Mouse (Mus musculus): Measurements from ENCODE around the gene Ebf1. TPM values are rescaled to one million over a fixed set of nuclear protein-coding genes. Genes with fewer than 3 reads are reported as not detected.

Ebf1 gene
- total and polyA plus RNA-seq, 3 experiments: 0.04 TPM; not detected in 2

DNA sequence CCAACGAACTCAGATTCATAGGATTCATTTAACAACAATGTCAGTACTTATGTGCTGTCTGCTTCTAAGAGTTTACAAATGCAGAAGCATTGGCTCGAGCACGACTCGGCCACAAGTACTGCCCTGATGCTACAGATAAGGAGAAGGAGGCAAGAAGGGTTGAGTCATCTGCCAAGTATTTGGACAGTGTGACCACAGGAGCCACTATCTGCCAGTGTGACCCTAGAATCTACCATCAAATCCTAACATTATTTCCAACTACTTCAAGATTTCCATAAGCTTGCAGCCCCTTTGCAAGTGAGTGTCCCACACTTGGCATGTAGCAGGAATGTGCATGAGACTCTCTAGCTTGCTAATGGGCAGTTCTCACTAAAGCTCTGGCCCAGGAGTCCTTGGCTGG lies 334.4 kb downstream of the Ebf1 start:
- Histone ChIP-seq H3K9ac (ENCODE audit: control insufficient read depth, low read depth, low read length, poor library complexity, severe bottlenecking) (no peak overlapping the region), H3K36me3 (ENCODE audit: control insufficient read depth in 1 of 2, insufficient read depth in 2 of 2, low read length in 2 of 2) (no peaks in the 10 kb centered on the region), H3K4me1 (ENCODE audit: control insufficient read depth in 1 of 2, insufficient read depth in 2 of 2, low read length in 2 of 2) (no peaks in the 10 kb centered on the region), H3K9me3 (replicated peaks; ENCODE audit: insufficient read depth, low read length) (no peaks in the 10 kb centered on the region), H3K27ac (ENCODE audit: control insufficient read depth, low read depth, low read length) (no peak overlapping the region), H3K27me3 (ENCODE audit: control insufficient read depth in 1 of 2, insufficient read depth in 2 of 2, low read length in 2 of 2) (no peaks in the 10 kb centered on the region), H3K79me2 (ENCODE audit: control insufficient read depth, insufficient read depth, low read length, poor library complexity) (no peaks in the 10 kb centered on the region), H3K4me3 (ENCODE audit: control insufficient read depth in 1 of 2, insufficient read depth in 1 of 2, low read depth in 2 of 2, low read length in 2 of 2) (no peak overlapping the region)
- DNase-seq (ENCODE audit: low read depth, low spot score): no peak
- TF ChIP-seq MAX (IDR thresholded peaks at IDR 0.05; ENCODE audit: low read length): no peak
- TF ChIP-seq TCF12 (IDR thresholded peaks at IDR 0.05; ENCODE audit: low read depth, low read length): no peak
- no peak for TF ChIP-seq CTCF (IDR thresholded peaks at IDR 0.05 in 2 of 3, conservative IDR thresholded peaks at IDR 0.05 in 1 of 3; ENCODE audit: control insufficient read depth in 1 of 3, insufficient read depth in 1 of 3, low read depth in 2 of 3, low read length in 3 of 3, poor library complexity in 1 of 3, severe bottlenecking in 1 of 3)
- TF ChIP-seq NRF1 (IDR thresholded peaks at IDR 0.05; ENCODE audit: insufficient read depth, low read depth, low read length, poor library complexity, severe bottlenecking): no peak
- no peak for TF ChIP-seq USF2 (IDR thresholded peaks at IDR 0.05; ENCODE audit: borderline replicate concordance in 1 of 2, insufficient read depth in 1 of 2, low read depth in 1 of 2, low read length in 2 of 2)
- no peak for TF ChIP-seq SMC3 (IDR thresholded peaks at IDR 0.05; ENCODE audit: low read depth, low read length)
- TF ChIP-seq EP300 (IDR thresholded peaks at IDR 0.05; ENCODE audit: low read depth in 1 of 2, low read length in 2 of 2): no peak
- TF ChIP-seq MAZ (IDR thresholded peaks at IDR 0.05; ENCODE audit: low read depth, low read length): no peak

GRCm38 (mm10) chr11:44953337-44953736 lies 336.2 kb downstream of the Ebf1 start:
- Histone ChIP-seq H3K36me3 (ENCODE audit: control insufficient read depth in 1 of 2, insufficient read depth in 2 of 2, low read length in 2 of 2) (no peaks in the 10 kb centered on the region), H3K27me3 (ENCODE audit: control insufficient read depth in 1 of 2, insufficient read depth in 2 of 2, low read length in 2 of 2) (no peaks in the 10 kb centered on the region), H3K79me2 (ENCODE audit: control insufficient read depth, insufficient read depth, low read length, poor library complexity) (no peaks in the 10 kb centered on the region), H3K27ac (ENCODE audit: control insufficient read depth, low read depth, low read length) (no peak overlapping the region), H3K4me1 (ENCODE audit: control insufficient read depth in 1 of 2, insufficient read depth in 2 of 2, low read length in 2 of 2) (no peaks in the 10 kb centered on the region), H3K4me3 (ENCODE audit: control insufficient read depth in 1 of 2, insufficient read depth in 1 of 2, low read depth in 2 of 2, low read length in 2 of 2) (no peak overlapping the region), H3K9ac (ENCODE audit: control insufficient read depth, low read depth, low read length, poor library complexity, severe bottlenecking) (no peak overlapping the region), H3K9me3 (replicated peaks; ENCODE audit: insufficient read depth, low read length) (no peaks in the 10 kb centered on the region)
- no peak for DNase-seq (ENCODE audit: low read depth, low spot score)
- TF ChIP-seq SMC3 (IDR thresholded peaks at IDR 0.05; ENCODE audit: low read depth, low read length): no peak
- no peak for TF ChIP-seq RCOR1 (IDR thresholded peaks at IDR 0.05; ENCODE audit: low read depth, low read length)
- no peak for TF ChIP-seq USF2 (IDR thresholded peaks at IDR 0.05; ENCODE audit: borderline replicate concordance in 1 of 2, insufficient read depth in 1 of 2, low read depth in 1 of 2, low read length in 2 of 2)
- TF ChIP-seq SIN3A (IDR thresholded peaks at IDR 0.05; ENCODE audit: low read length): no peak
- no peak for TF ChIP-seq TCF12 (IDR thresholded peaks at IDR 0.05; ENCODE audit: low read depth, low read length)
- no peak for TF ChIP-seq USF1 (IDR thresholded peaks at IDR 0.05; ENCODE audit: low read depth, low read length)
- TF ChIP-seq GATA1 (IDR thresholded peaks at IDR 0.05; ENCODE audit: low read depth, low read length): no peak
- TF ChIP-seq MAFK (IDR thresholded peaks at IDR 0.05; ENCODE audit: borderline replicate concordance, low read depth, low read length): no peak
- no peak for TF ChIP-seq ZMIZ1 (IDR thresholded peaks at IDR 0.05; ENCODE audit: low read depth, low read length)
- TF ChIP-seq ZC3H11A (IDR thresholded peaks at IDR 0.05; ENCODE audit: low read depth, low read length): no peak
- no peak for TF ChIP-seq HCFC1 (IDR thresholded peaks at IDR 0.05; ENCODE audit: low read depth, low read length)
- no peak for TF ChIP-seq RAD21 (IDR thresholded peaks at IDR 0.05; ENCODE audit: low read depth, low read length)
- no peak for TF ChIP-seq ZNF384 (IDR thresholded peaks at IDR 0.05; ENCODE audit: low read depth, low read length)
- no peak for TF ChIP-seq JUND (IDR thresholded peaks at IDR 0.05; ENCODE audit: low read depth, low read length)
- TF ChIP-seq NELFE (IDR thresholded peaks at IDR 0.05; ENCODE audit: low read depth, low read length): no peak
- no peak for TF ChIP-seq ZKSCAN1 (IDR thresholded peaks at IDR 0.05; ENCODE audit: low read depth, low read length)

Data from MEL (cell line).